ENCODE assay signal across 29 mouse cellular contexts in the genomic region with DNA sequence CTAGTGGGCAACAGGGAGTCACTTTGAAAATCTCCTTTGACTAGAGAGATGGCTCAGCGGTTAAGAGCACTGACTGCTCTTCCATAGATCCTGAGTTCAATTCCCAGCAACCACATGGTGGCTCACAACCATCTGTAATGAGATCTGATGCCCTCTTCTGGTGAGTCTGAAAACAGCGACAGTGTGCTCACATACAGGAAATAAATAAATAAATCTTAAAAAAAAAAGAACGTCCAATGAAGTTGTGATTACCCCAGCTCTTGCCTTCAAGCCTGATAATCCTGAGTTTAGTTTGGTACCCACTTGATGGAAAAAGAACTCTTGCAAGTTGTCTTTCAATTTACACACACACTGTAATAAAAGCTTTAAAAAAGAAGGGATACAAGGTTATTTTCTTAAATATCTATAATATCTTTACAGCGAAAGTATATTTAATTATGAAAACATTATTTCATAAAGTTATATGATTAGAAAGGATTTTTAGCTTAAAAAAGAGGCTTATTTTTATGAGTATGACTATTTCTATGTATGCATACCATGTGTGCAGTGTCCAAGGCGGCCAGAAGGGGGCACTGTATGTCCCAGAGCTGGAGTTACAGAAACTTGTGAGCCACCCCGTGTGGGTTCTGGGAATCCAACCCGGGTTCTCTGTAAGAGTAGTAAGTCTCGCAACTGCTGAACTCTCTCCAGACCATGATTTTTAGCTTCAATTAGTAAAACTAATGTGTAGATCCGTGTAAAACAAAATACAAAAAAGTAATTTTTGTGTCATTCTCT. TPM values are rescaled to one million over a fixed set of nuclear protein-coding genes. Genes with fewer than 3 reads are reported as not detected.
DNase-seq lines count a peak whose midpoint lies in the region; ATAC-seq and TF ChIP-seq lines count a peak whose summit lies in the region.
"Had no signal": no experiment of that assay in that cellular context is flagged by ENCODE, and none has a peak within 500 bp of the region (broad histone marks: within the 10 kb centered on the region; RNA-seq: fewer than 3 reads in every experiment).

No protein-coding gene starts in this region.

- no peak overlapping the region for H3K9ac ChIP-seq in liver, embryonic 14.5 days (replicated peaks)
- H3K9ac ChIP-seq: embryonic facial prominence, embryonic 15.5 days; heart, embryonic 13.5 days; hindbrain, embryonic 15.5 days; midbrain, embryonic 12.5 days had no signal

- no peak overlapping the region for H3K27ac ChIP-seq in liver, embryonic 14.5 days
- H3K27ac ChIP-seq in limb, embryonic 10.5 days, result no peak overlapping the region
- H3K27ac ChIP-seq: embryonic facial prominence, embryonic 15.5 days; forebrain, embryonic 10.5 days; gastrocnemius, adult 2 months; heart, embryonic 13.5 days; hindbrain, embryonic 15.5 days; midbrain, embryonic 12.5 days had no signal

- H3K4me1 ChIP-seq in liver, embryonic 14.5 days (replicated peaks; ENCODE audit: control insufficient read depth in 2 of 2, insufficient read depth in 2 of 2, low read length in 1 of 2), result no peaks in the 10 kb centered on the region
- H3K4me1 ChIP-seq in limb, embryonic 10.5 days, result peaks cover 8% of the 10 kb centered on the region; the same call in 1 of the 2 replicates
- H3K4me1 ChIP-seq: embryonic facial prominence, embryonic 15.5 days; heart, embryonic 13.5 days; hindbrain, embryonic 15.5 days had no signal

- no peak for ATAC-seq in liver, embryonic 14.5 days (ENCODE audit: insufficient read depth)
- ATAC-seq in monocyte, adult 5-6 weeks (replicated peaks; ENCODE audit: insufficient number of reproducible peaks, low FRiP score, low TSS enrichment, poor library complexity, severe bottlenecking), result no peak
- ATAC-seq: intestine, postnatal 0 days had no signal

- no peak for TF ChIP-seq EP300 in liver, embryonic 14.5 days (IDR thresholded peaks at IDR 0.05; ENCODE audit: low read depth)

- H3K4me2 ChIP-seq in liver, embryonic 14.5 days (ENCODE audit: low read depth), result no peak overlapping the region
- H3K4me2 ChIP-seq: embryonic facial prominence, embryonic 15.5 days; heart, embryonic 13.5 days; hindbrain, embryonic 15.5 days; liver, embryonic 11.5 days; midbrain, embryonic 12.5 days had no signal

- no peaks in the 10 kb centered on the region for H3K27me3 ChIP-seq in liver, embryonic 14.5 days (ENCODE audit: control insufficient read depth, insufficient read depth, low read length)
- no peaks in the 10 kb centered on the region for H3K27me3 ChIP-seq in limb, embryonic 10.5 days (ENCODE audit: low read depth, poor library complexity, severe bottlenecking)
- H3K27me3 ChIP-seq: embryonic facial prominence, embryonic 15.5 days; heart, embryonic 13.5 days; midbrain, embryonic 12.5 days had no signal

- H3K9me3 ChIP-seq in liver, embryonic 14.5 days (ENCODE audit: control insufficient read depth, low read length), result no peaks in the 10 kb centered on the region
- H3K9me3 ChIP-seq in limb, embryonic 10.5 days (replicated peaks), result no peaks in the 10 kb centered on the region
- H3K9me3 ChIP-seq: embryonic facial prominence, embryonic 15.5 days; forebrain, embryonic 10.5 days; heart, embryonic 13.5 days; hindbrain, embryonic 15.5 days; midbrain, embryonic 12.5 days had no signal

- DNase-seq in liver, embryonic 14.5 days (ENCODE audit: low read depth in 3 of 3, low spot score in 3 of 3), result no peak
- no peak for DNase-seq in liver
- DNase-seq in A20 (ENCODE audit: low read depth, low spot score), result peak; percentile 30
- peak; percentile 65 for DNase-seq in ES-CJ7 (ENCODE audit: low read depth, low spot score)
- DNase-seq in induced T-regulatory cell, adult 2 months (ENCODE audit: low read depth), result peak; percentile 21
- no peak for DNase-seq in limb, embryonic 10.5 days (ENCODE audit: low spot score)
- DNase-seq in heart, postnatal 36 days, result no peak
- DNase-seq: adrenal gland, postnatal 14 days; cerebellum, adult 11 months; gastrocnemius, adult 2 months; right cerebral cortex, postnatal 14 days; thymus, postnatal 36 days had no signal

- 65% methylated on average over 9 of the region's 9 CpGs for WGBS in liver, embryonic 14.5 days (ENCODE audit: insufficient replicate concordance)
- WGBS in limb, embryonic 10.5 days, result 88% methylated on average over 9 of the region's 9 CpGs

- H3K4me3 ChIP-seq in liver, embryonic 14.5 days (ENCODE audit: insufficient read depth in 1 of 2, low read depth in 2 of 2, low read length in 2 of 2), result no peak overlapping the region
- no peak overlapping the region for H3K4me3 ChIP-seq in limb, embryonic 10.5 days
- H3K4me3 ChIP-seq: embryonic facial prominence, embryonic 15.5 days; forebrain, embryonic 10.5 days; gastrocnemius, adult 2 months; heart, embryonic 13.5 days; hindbrain, embryonic 15.5 days; midbrain, embryonic 12.5 days; myocyte had no signal

- H3K36me3 ChIP-seq in liver, embryonic 14.5 days (replicated peaks; ENCODE audit: control insufficient read depth, insufficient read depth, low read depth), result no peaks in the 10 kb centered on the region
- H3K36me3 ChIP-seq in limb, embryonic 10.5 days, result no peaks in the 10 kb centered on the region
- H3K36me3 ChIP-seq: embryonic facial prominence, embryonic 15.5 days; forebrain, embryonic 10.5 days; heart, embryonic 13.5 days; hindbrain, embryonic 15.5 days; midbrain, embryonic 12.5 days had no signal

- peak; percentile 34 for TF ChIP-seq CTCF in liver, embryonic 14.5 days (IDR thresholded peaks at IDR 0.05; ENCODE audit: low read depth)

- intact Hi-C loops in heart, postnatal 36 days (cut with DNase I), result no loop called here

RNA-seq across cellular contexts. Expression of gene Aldoart2, which starts 0.7 kb away (rescaled TPM):
- not detected in 2 replicates for polyA plus RNA-seq in liver, embryonic 14.5 days (2012; rRNA removed)
- polyA plus RNA-seq in liver, embryonic 14.5 days (2014; fragmentation: Nextera tagmentation; extraction: Ambion mirVana), result not detected in 2 replicates
- polyA plus RNA-seq in limb, embryonic 10.5 days (2016; fragmentation: Nextera tagmentation; extraction: Ambion mirVana), result not detected in 2 replicates
- not detected for total RNA-seq in heart, postnatal 36 days (2021)
- total RNA-seq in monocyte, adult 5-6 weeks (2017), result not detected in 3 replicates
- total RNA-seq: adrenal gland, postnatal 14 days; heart, postnatal 25 days; left cerebral cortex, postnatal 4 days; megakaryocyte progenitor cell, adult 5-6 weeks had no signal
- polyA plus RNA-seq: embryonic facial prominence, embryonic 15.5 days; forebrain, embryonic 10.5 days; heart, embryonic 13.5 days; hindbrain, embryonic 15.5 days; kidney, embryonic 16.5 days; lung, embryonic 16.5 days; midbrain, embryonic 12.5 days; spleen, adult 2 months; stomach, embryonic 14.5 days had no signal

RNA-seq across cellular contexts. Expression of gene Insm2, which starts 34.9 kb away (rescaled TPM):
- polyA plus RNA-seq in liver, embryonic 14.5 days (2012; rRNA removed), result not detected in 2 replicates
- polyA plus RNA-seq in liver, embryonic 14.5 days (2014; fragmentation: Nextera tagmentation; extraction: Ambion mirVana), result not detected in 2 replicates
- 0.05 TPM in 1 of 2 replicates, not detected in the other for polyA plus RNA-seq in limb, embryonic 10.5 days (2016; fragmentation: Nextera tagmentation; extraction: Ambion mirVana)
- not detected for total RNA-seq in heart, postnatal 36 days (2021)
- total RNA-seq in monocyte, adult 5-6 weeks (2017), result not detected in 3 replicates
- total RNA-seq: gastrocnemius, adult 2 months; heart, postnatal 25 days; megakaryocyte progenitor cell, adult 5-6 weeks had no signal
- polyA plus RNA-seq: gonadal fat pad, adult 2 months; myocyte; spleen, adult 2 months had no signal

Comparison
In these comparisons a context has a peak if more than half of its experiments do, and no peak if none do; other contexts are left out.
1. DNase-seq: peak in A20 (single experiment), ES-CJ7 (single experiment) and induced T-regulatory cell, adult 2 months (single experiment); none in liver, embryonic 14.5 days (0 of 3), liver (single experiment), limb, embryonic 10.5 days (single experiment) and heart, postnatal 36 days (0 of 2).